Mouse (Mus musculus) monocyte, adult 59 days (primary cell): ENCODE results near the gene Psmd6. TPM values are rescaled to one million over a fixed set of nuclear protein-coding genes. Genes with fewer than 3 reads are reported as not detected.

Experiments
- total RNA-seq, 2 experiments: library from RNA; stranded (reverse); gene quantifications; one replicate each; pipeline ENCODE4 v1.2.4; 2023

Gene Psmd6
- total RNA-seq, result 10 to 100 TPM; 75.1 to 77.2 TPM

GRCm38 (mm10) chr14:14120230-14121096, at the start of gene Psmd6:
Gene Psmd6 (minus strand): TSS chr14:14120984.

Other genes starting within 250 kb of the Psmd6 start
- gene Gm281, start 206.5 kb downstream of the Psmd6 start, total RNA-seq, result not detected
- gene Atxn7, start 159.5 kb downstream of the Psmd6 start, total RNA-seq, result 10 to 100 TPM; 64.3 to 66.8 TPM
- gene Thoc7, start 159.1 kb downstream of the Psmd6 start, total RNA-seq, result 10 to 100 TPM; 59.0 to 69.7 TPM
- gene Olfr720, start 65.9 kb upstream of the Psmd6 start, total RNA-seq, result not detected
- gene Olfr31, start 201.8 kb upstream of the Psmd6 start, total RNA-seq, result not detected
- 10 to 100 TPM; 40.7 to 41.7 TPM for gene Il3ra, start 225.3 kb upstream of the Psmd6 start, total RNA-seq